Mouse (Mus musculus) C3H10T1/2 (cell line): Measurements from ENCODE around the gene Cracr2a. TPM values are rescaled to one million over a fixed set of nuclear protein-coding genes. Genes with fewer than 3 reads are reported as not detected.

ENCODE experiments used
- polyA plus RNA-seq, 2 experiments: library from polyadenylated mRNA; unstranded; fragments of >200 nt; fragmentation: generic; extraction: Trizol; gene quantifications; one replicate each; pipeline ENCODE4 v1.2.1; 2012; ENCODE audit warnings: missing spikeins in 2 of 2

The Cracr2a gene
- under 1 TPM; 0.36 to 0.59 TPM for polyA plus RNA-seq

DNA sequence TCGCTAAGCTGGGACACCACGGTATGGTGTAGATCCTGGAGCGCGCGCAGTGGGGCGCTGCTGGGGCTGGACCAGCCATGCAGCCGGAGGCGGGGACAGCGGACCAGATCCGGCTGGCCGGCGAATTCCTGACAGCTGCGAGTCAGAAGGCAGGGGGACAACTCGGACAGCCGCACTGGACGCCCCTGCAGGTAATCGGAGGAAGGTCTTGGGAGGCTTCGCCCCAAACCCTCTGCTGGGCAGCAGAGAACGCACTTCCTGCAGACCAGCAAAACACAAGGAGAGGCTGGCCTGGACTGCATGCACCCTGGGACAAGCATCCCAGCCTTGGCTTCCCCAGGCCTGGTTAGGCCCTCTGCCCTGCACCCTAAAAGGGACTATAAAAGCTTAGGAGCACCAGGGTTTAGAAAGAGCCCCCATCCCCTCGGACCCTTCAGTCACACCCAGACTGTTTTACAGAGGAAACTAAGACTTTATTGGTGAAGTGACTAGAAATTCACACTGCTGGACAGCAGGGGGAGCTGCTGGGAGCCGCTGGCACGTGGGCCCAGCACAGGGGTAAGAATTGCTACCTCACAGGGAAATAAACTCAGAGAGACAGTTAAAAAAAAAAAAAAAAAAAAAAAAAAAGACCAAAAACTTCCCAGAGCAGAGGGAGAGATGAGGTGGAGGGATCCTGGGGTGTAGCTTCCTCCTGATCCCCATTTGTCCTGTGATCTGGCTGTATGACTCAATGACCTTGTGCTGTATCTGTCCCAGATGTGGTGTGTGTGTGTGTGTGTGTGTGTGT lies at the start of gene Cracr2a:
Gene Cracr2a, plus strand, starts transcription at position 108 of the 790 bp plus-strand sequence.

Other genes starting within 250 kb of the Cracr2a start
- 1 to 10 TPM in 1 of 2 experiments, under 1 TPM in 1; 0.81 to 7.2 TPM for gene Parp11, start 114.5 kb upstream of the Cracr2a start, polyA plus RNA-seq
- gene Prmt8, start 208.1 kb downstream of the Cracr2a start, polyA plus RNA-seq, result not detected